Mouse (Mus musculus) neutrophil, adult 59 days (primary cell): Measurements from ENCODE around the gene Ceacam11. TPM values are rescaled to one million over a fixed set of nuclear protein-coding genes. Genes with fewer than 3 reads are reported as not detected.

Source experiments
- total RNA-seq, 2 experiments: library from RNA; stranded (reverse); gene quantifications; 1 replicate in 1 of 2; 2 replicates in 1 of 2; pipeline ENCODE4 v1.2.4; 2023

Ceacam11 gene
- not detected for total RNA-seq

DNA sequence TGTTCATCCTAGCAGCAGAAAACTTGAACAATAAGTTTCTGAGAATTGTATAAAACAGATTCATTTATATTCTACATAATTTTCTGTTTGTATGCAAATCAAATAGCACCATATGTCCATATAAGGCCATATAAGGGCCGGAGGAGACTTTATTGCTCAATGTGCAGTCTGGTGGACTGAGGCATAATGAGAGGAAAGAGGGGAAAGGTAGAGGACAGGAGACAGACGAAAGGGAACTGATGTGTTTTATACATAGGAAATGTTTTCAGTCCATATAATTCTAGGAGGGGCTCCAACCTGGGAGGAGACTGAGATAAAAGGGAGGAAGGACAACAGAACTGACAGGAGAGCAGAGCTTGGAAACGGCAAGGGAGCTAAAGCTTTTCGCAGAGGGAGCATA, at the start of gene Ceacam11:
Ceacam11 (plus strand) TSS at position 301 of the 400 bp plus-strand sequence.

DNA sequence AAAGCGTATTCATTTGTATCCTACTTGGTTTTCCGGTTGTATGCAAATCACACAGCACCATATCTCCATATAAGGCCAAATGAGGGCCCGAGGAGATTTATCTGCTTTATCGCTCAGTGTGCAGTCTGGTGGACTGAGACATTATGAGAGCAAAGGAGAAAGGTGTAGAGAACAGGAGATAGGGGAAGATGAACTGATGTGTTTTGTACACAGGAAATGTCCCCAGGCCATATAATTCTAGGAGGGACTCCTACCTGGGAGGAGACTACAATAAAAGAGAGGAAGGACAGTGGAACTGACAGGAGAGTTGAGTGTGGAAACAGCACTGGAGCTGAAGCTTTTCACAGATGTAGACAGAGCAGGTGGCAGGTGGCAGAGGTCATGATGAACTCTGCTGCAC, 37.7 kb downstream of the Ceacam11 start, which contains the start of gene Ceacam13:
Ceacam13 (plus strand) TSS at position 301 of the 400 bp plus-strand sequence.

Other genes with a start within 250 kb of the Ceacam11 start
- gene Ceacam14, start 159.5 kb upstream of the Ceacam11 start, total RNA-seq, result not detected
- gene Gm5155, start 100.4 kb upstream of the Ceacam11 start, total RNA-seq, result not detected
- not detected for gene Ceacam13, start 37.8 kb downstream of the Ceacam11 start, total RNA-seq
- not detected for gene Ceacam12, start 93.8 kb downstream of the Ceacam11 start, total RNA-seq
- gene Igfl3, start 204.4 kb downstream of the Ceacam11 start, total RNA-seq, result not detected